Mouse (Mus musculus): Measurements from ENCODE around the gene Mrps34. TPM values are rescaled to one million over a fixed set of nuclear protein-coding genes. Genes with fewer than 3 reads are reported as not detected.

Gene Mrps34
- total RNA-seq, 1 experiment from 2014 or later = 9.4 TPM

- ATAC-seq (ENCODE audit: extremely low read depth, insufficient number of reproducible peaks, low FRiP score, poor library complexity, severe bottlenecking) = no peak
Observed at GRCm38 (mm10) chr17:24877336-24878116, 17.4 kb upstream of the Mrps34 start.

DNA sequence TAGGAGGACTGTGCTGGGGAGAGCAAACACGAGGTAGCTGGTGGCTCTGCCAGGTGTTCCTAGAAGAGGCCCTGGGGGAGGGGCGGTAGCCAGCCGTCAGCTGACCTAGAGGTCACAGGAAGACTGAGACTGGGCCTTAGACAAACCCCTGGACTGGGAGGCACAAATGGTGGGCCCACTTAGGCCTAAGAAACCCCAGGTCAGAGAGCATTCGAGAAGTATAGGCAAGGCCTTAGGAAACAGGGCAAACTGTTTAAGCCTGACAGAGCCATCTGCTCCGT, 16.9 kb upstream of the Mrps34 start:
- ATAC-seq (ENCODE audit: extremely low read depth, insufficient number of reproducible peaks, low FRiP score, poor library complexity, severe bottlenecking) = no peak

DNA sequence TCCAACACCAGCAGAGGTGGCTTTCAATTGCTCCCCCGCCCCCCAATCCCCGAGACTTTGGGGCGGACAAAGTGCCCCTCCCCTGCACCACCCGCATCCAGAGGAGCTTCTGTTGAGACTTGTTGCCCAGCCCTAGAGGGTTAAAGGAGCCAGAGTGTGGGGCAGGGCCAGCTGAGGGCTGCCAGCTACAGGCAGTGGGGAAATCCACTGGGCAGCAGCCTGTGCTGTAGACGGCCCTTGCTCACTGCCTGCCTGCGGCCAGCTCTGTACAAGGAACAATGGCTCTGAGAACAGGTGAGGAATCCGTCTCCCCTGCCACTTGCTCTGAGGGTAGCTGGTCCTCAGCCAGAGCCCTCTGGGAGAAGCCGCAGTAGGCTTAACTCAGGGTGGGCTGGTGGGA, 16.4 kb upstream of the Mrps34 start:
- ATAC-seq (ENCODE audit: extremely low read depth, insufficient number of reproducible peaks, low FRiP score, poor library complexity, severe bottlenecking) = no peak

DNA sequence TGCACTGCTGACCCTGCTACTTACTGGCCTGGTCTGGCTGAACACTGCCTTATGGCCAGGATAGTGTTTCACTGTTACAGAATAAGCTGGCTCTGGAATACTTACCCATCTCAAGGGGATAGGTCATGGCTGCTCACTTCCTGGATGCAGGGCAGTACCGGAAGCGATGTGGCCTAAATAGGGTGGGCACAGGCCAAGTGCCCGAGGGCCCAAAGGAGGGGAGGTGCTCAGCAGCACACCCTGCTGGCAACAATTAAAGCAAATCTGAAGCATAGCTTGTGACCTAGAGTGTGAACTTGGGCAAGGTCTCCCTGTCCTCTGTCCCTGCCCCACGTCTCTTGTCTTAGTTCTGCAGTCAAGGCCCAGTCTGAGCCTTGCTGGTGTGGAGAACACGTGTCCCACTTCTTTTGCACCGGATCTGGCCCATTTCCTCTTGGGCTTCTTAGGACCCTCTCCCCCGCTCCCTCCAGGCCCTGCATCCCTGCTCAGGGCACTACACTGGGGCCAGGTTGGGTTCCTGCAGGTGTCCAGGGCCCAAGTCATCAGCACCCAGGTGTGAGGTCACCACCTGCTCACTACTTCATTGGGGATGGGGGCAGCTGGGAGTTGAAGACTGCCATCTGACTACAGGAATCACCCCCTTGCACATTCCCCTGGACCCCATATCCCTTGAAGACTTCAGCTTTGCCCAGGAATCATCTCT, 13.0 kb upstream of the Mrps34 start:
- ATAC-seq (ENCODE audit: extremely low read depth, insufficient number of reproducible peaks, low FRiP score, poor library complexity, severe bottlenecking) = no peak

DNA sequence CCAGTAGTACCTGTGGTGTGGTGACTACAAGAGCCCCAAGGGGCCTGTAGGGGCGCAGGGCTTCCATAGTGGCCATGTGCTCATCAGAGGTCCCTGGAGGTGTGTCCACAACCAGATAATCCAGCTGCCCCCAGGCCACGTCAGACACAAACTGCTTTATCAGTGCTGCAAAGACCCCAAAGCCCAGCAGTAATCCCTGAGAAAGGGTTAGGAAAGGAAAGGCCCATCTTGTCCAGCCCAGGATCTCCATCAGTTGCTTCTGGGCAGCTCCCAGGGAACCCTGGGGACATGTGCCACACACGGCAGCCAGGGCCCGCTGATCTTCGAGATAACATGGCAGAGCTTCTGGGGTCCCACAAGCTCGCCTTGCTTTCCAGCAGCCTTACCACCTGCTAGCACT, 10.5 kb upstream of the Mrps34 start:
- ATAC-seq (ENCODE audit: extremely low read depth, insufficient number of reproducible peaks, low FRiP score, poor library complexity, severe bottlenecking) = no peak

GRCm38 (mm10) chr17:24885356-24886133, 9.4 kb upstream of the Mrps34 start:
- no peak for ATAC-seq (ENCODE audit: extremely low read depth, insufficient number of reproducible peaks, low FRiP score, poor library complexity, severe bottlenecking)

DNA sequence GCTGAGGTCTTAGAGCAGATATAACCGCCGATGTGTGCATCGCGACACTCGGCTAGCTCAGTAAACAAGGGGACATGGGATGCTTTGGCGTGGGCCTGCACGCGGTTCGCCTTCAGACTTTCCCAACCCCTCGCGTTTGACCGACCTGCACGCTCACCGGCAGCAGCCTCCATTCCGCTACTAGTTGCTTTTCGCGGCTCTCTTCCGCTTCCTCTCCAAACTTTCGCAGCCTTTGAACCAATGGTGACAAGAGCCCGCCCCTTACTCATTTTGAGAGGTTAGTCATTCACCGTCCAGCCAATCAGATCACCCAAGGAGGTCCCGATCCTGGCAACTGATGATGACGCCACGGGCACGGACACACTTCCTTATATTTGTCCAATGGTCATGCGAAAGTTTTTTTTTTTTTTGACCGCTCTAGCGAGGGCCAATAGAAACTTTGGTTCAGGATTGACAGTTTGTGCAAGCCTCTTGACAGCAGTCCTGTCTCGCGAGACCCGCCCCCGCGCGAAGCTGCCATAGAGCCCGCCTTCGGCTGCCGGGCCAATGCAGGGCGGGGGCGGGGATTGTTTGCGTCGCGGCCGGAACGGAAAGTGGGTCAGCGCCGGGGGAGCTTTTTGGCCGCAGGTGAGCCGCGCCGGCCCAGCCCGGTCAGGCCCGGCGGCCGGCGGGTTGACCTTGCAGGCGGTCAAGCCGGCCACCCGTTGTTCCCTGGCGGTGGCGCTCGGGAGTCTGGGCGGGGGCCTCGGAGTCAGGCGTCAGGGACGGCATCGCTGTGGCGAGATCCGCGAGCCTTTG, 8.6 kb upstream of the Mrps34 start, which contains the start of the genes Nubp2 and Spsb3:
Nubp2 (minus strand) TSS at position 216 of the 798 bp plus-strand sequence.
Spsb3 (plus strand) TSS at position 510 of the 798 bp plus-strand sequence.
- ATAC-seq (ENCODE audit: extremely low read depth, insufficient number of reproducible peaks, low FRiP score, poor library complexity, severe bottlenecking) = peak; percentile 93

- no peak for ATAC-seq (ENCODE audit: extremely low read depth, insufficient number of reproducible peaks, low FRiP score, poor library complexity, severe bottlenecking)
Observed at GRCm38 (mm10) chr17:24886932-24887271, 8.0 kb upstream of the Mrps34 start.

DNA sequence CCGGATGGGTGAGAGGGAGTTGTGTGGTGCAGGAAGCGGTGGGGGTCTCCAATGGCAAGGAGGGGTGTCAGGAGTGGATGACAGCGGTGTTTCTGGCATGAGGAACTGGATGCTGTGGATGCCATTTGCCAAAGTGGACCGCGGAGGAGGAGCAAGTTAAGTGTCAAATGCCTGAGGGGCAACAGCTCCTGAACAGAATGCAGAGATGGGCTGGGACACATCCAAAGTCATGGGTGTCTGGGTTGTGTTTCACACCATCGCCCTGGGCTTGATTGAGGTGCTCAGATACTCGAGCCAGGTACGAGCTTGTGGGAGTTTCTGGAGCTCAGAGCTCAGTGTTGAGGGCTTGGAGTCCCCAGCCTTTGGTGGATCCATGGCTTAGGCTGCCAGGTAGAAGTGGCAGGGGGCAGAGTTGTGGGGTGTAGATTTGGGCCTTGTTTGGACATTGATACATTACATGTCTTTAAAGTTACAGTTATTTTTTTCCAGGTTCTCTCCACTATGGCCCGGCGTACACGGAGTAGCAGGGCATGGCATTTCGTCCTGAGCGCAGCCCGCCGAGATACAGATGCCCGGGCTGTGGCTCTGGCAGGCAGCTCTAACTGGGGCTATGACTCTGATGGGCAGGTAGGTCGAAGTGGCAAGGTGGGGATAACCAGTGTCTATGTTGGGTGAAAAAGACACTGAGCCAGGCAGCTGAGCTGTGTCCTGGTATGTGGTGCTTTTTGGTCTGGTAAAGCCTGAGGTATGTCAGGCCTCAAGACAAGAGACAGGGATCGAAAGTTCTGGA, 7.4 kb upstream of the Mrps34 start:
- no peak for ATAC-seq (ENCODE audit: extremely low read depth, insufficient number of reproducible peaks, low FRiP score, poor library complexity, severe bottlenecking)

GRCm38 (mm10) chr17:24888862-24889261, 6.1 kb upstream of the Mrps34 start:
- no peak for ATAC-seq (ENCODE audit: extremely low read depth, insufficient number of reproducible peaks, low FRiP score, poor library complexity, severe bottlenecking)

DNA sequence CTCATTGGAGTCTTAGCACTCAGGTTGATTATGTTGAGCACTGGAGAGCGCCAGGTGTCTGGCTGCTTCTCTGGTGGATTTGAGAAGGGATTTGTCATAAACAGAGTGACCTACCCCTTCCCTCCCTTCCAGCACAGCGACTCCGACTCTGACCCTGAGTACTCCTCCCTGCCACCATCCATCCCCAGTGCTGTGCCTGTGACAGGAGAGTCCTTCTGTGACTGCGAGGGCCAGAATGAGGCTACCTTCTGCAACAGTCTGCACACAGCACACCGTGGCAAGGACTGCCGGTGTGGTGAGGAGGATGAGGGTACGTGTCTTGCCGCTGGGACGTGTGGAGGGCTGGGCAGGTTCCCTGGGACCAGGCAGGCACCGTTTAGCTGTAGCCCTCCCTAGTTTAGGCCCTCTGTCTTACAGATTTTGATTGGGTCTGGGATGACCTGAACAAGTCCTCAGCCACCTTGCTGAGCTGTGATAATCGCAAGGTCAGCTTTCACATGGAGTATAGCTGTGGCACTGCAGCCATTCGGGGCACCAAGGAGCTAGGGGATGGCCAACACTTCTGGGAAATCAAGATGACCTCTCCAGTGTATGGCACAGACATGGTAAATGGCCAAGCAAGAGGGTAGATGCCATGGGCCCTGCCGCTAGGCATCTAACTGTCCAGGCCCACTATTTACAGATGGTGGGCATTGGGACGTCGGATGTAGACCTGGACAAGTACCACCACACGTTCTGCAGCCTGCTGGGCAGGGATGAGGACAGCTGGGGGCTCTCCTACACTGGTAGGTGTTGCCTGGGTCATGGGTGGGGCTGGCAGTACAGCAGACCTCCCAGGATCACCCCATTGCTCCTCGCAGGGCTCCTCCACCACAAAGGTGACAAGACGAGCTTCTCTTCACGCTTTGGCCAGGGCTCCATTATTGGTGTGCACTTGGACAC, 4.5 kb upstream of the Mrps34 start:
- ATAC-seq (ENCODE audit: extremely low read depth, insufficient number of reproducible peaks, low FRiP score, poor library complexity, severe bottlenecking) = no peak

- ATAC-seq (ENCODE audit: extremely low read depth, insufficient number of reproducible peaks, low FRiP score, poor library complexity, severe bottlenecking) = no peak
Observed at GRCm38 (mm10) chr17:24891321-24891720, 3.6 kb upstream of the Mrps34 start.

- no peak for ATAC-seq (ENCODE audit: extremely low read depth, insufficient number of reproducible peaks, low FRiP score, poor library complexity, severe bottlenecking)
Observed at GRCm38 (mm10) chr17:24892785-24893184, 2.1 kb upstream of the Mrps34 start.

- ATAC-seq (ENCODE audit: extremely low read depth, insufficient number of reproducible peaks, low FRiP score, poor library complexity, severe bottlenecking) = no peak
Observed at GRCm38 (mm10) chr17:24893276-24893675, 1.6 kb upstream of the Mrps34 start.

GRCm38 (mm10) chr17:24894061-24894994, 588 bp upstream of the Mrps34 start:
- no peak for ATAC-seq (ENCODE audit: extremely low read depth, insufficient number of reproducible peaks, low FRiP score, poor library complexity, severe bottlenecking)

- ATAC-seq (ENCODE audit: extremely low read depth, insufficient number of reproducible peaks, low FRiP score, poor library complexity, severe bottlenecking) = no peak
Observed at GRCm38 (mm10) chr17:24895571-24896240, 790 bp downstream of the Mrps34 start.

All from neutrophil, adult 5-6 weeks (primary cell).